ENCODE assay signal across 8 mouse cellular contexts in the genomic region with DNA sequence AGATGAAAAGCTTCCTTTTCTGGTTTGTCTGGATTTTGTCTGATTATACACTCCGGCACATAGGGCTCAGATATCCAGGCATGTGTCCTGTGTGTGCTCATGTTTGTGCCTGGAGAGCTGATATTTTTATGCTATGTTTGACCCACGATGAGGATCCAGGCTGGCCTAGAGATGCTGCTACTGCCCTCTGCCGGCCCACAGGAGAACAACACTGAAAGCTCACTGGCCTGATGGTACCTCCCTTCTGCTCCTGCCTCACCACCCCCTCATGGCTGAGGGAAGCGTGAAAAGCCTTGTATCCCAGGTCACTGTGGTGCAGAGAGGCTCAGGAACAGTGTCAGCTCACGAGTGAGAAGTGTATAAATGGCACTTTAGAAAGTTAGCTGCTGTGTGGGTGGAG. TPM values are rescaled to one million over a fixed set of nuclear protein-coding genes. Genes with fewer than 3 reads are reported as not detected.
DNase-seq lines count a peak whose midpoint lies in the region; ATAC-seq lines count a peak whose summit lies in the region.

No protein-coding gene starts in this region.

- no peak overlapping the region for H3K27ac ChIP-seq in liver, embryonic 11.5 days (ENCODE audit: low read depth, low read length)
- H3K27ac ChIP-seq in stomach, embryonic 15.5 days, result no peak overlapping the region

- peak; percentile 68 for DNase-seq in A20 (ENCODE audit: low read depth, low spot score)
- peak; percentile 65 for DNase-seq in adrenal gland, adult 8-10 months
- DNase-seq in embryo, embryonic 9.5 days (ENCODE audit: extremely low spot score), result peak; percentile 72
- DNase-seq in heart, adult 9 months (ENCODE audit: low spot score in 2 of 2), result peak; percentile 77 to 83
- peak; percentile 89 for DNase-seq in kidney, postnatal 14 days
- DNase-seq in liver, embryonic 11.5 days (ENCODE audit: low spot score), result peak; percentile 74
- peak; percentile 49 to 59 for DNase-seq in natural killer cell, adult 2 months (ENCODE audit: low spot score in 2 of 2)

- no peak overlapping the region for H3K4me3 ChIP-seq in liver, embryonic 11.5 days (ENCODE audit: low read depth, low read length)
- no peak overlapping the region for H3K4me3 ChIP-seq in stomach, embryonic 15.5 days (replicated peaks)

- H3K9me3 ChIP-seq in liver, embryonic 11.5 days (ENCODE audit: control insufficient read depth, low read length), result no peaks in the 10 kb centered on the region
- H3K9me3 ChIP-seq in stomach, embryonic 15.5 days, result no peaks in the 10 kb centered on the region

- no peak overlapping the region for H3K9ac ChIP-seq in liver, embryonic 11.5 days (ENCODE audit: low read depth, low read length)
- H3K9ac ChIP-seq in stomach, embryonic 15.5 days, result no peak overlapping the region

- H3K4me2 ChIP-seq in liver, embryonic 11.5 days, result no peak overlapping the region
- H3K4me2 ChIP-seq in stomach, embryonic 15.5 days, result no peak overlapping the region

- 7% methylated on average over 5 of the region's 5 CpGs for whole genome bisulfite sequencing in liver, embryonic 11.5 days
- 4% methylated on average over 5 of the region's 5 CpGs for WGBS in stomach, embryonic 15.5 days

- peak; percentile 57; the same call in 1 of the 2 replicates for ATAC-seq in liver, embryonic 11.5 days (replicated peaks; ENCODE audit: low FRiP score)
- ATAC-seq in stomach, embryonic 15.5 days (ENCODE audit: insufficient read depth, low FRiP score, low read depth), result peak; percentile 76

- no peaks in the 10 kb centered on the region for H3K27me3 ChIP-seq in liver, embryonic 11.5 days (replicated peaks; ENCODE audit: control insufficient read depth, insufficient read depth, low read length)
- H3K27me3 ChIP-seq in stomach, embryonic 15.5 days (replicated peaks), result no peaks in the 10 kb centered on the region

- no peaks in the 10 kb centered on the region for H3K36me3 ChIP-seq in liver, embryonic 11.5 days (ENCODE audit: control insufficient read depth, insufficient read depth, low read length)
- no peaks in the 10 kb centered on the region for H3K36me3 ChIP-seq in stomach, embryonic 15.5 days

- H3K4me1 ChIP-seq in liver, embryonic 11.5 days (replicated peaks; ENCODE audit: control insufficient read depth, insufficient read depth, low read length), result 0 out of 2 replicates have a peak, but pooled peaks cover 3% of the 10 kb centered on the region
- no peaks in the 10 kb centered on the region for H3K4me1 ChIP-seq in stomach, embryonic 15.5 days

RNA-seq across cellular contexts. Expression of gene Ankrd2, which starts 9.6 kb away (rescaled TPM):
- 1 to 10 TPM in 1 of 4 experiments, under 1 TPM in 2, not detected in 1; 0.27 to 1.3 (median 0.42) TPM for total RNA-seq in adrenal gland, adult 8-10 months (2022)
- polyA plus RNA-seq in liver, embryonic 11.5 days (2014; fragmentation: Nextera tagmentation; extraction: Ambion mirVana), result not detected in 2 replicates
- polyA plus RNA-seq in stomach, embryonic 15.5 days (2015; fragmentation: Nextera tagmentation; extraction: Ambion mirVana), result 0.32 and 0.40 TPM in 2 replicates

RNA-seq across cellular contexts. Expression of gene Hoga1, which starts 19.3 kb away (rescaled TPM):
- 10 to 100 TPM in 2 of 4 experiments, 1 to 10 TPM in 2; 2.8 to 17.4 (median 9.1) TPM for total RNA-seq in adrenal gland, adult 8-10 months (2022)
- 8.1 and 10.1 TPM in 2 replicates for polyA plus RNA-seq in liver, embryonic 11.5 days (2014; fragmentation: Nextera tagmentation; extraction: Ambion mirVana)
- 2.3 and 4.0 TPM in 2 replicates for polyA plus RNA-seq in stomach, embryonic 15.5 days (2015; fragmentation: Nextera tagmentation; extraction: Ambion mirVana)

RNA-seq across cellular contexts. Expression of gene 4933411K16Rik, which starts 25.9 kb away (rescaled TPM):
- 1 to 10 TPM in 2 of 4 experiments, under 1 TPM in 2; 0.58 to 3.5 (median 1.5) TPM for total RNA-seq in adrenal gland, adult 8-10 months (2022)
- 0.13 and 0.40 TPM in 2 replicates for polyA plus RNA-seq in liver, embryonic 11.5 days (2014; fragmentation: Nextera tagmentation; extraction: Ambion mirVana)
- polyA plus RNA-seq in stomach, embryonic 15.5 days (2015; fragmentation: Nextera tagmentation; extraction: Ambion mirVana), result not detected in 2 replicates

RNA-seq across cellular contexts. Expression of gene Ubtd1, which starts 44.6 kb away (rescaled TPM):
- total RNA-seq in adrenal gland, adult 8-10 months (2022), result 10 to 100 TPM; 17.2 to 23.2 (median 21.2) TPM
- polyA plus RNA-seq in liver, embryonic 11.5 days (2014; fragmentation: Nextera tagmentation; extraction: Ambion mirVana), result 6.7 and 7.3 TPM in 2 replicates
- 14.1 and 16.6 TPM in 2 replicates for polyA plus RNA-seq in stomach, embryonic 15.5 days (2015; fragmentation: Nextera tagmentation; extraction: Ambion mirVana)

RNA-seq across cellular contexts. Expression of gene Mms19, which starts 45.2 kb away (rescaled TPM):
- 10 to 100 TPM; 25.4 to 36.3 (median 29.7) TPM for total RNA-seq in adrenal gland, adult 8-10 months (2022)
- 27.9 and 29.1 TPM in 2 replicates for polyA plus RNA-seq in liver, embryonic 11.5 days (2014; fragmentation: Nextera tagmentation; extraction: Ambion mirVana)
- polyA plus RNA-seq in stomach, embryonic 15.5 days (2015; fragmentation: Nextera tagmentation; extraction: Ambion mirVana), result 28.2 and 32.1 TPM in 2 replicates
